Mouse (Mus musculus) naive thymus-derived CD4-positive, alpha-beta T cell, adult 2 months (primary cell): ENCODE data around the gene Ctdsp2.

ENCODE experiments used
- DNase-seq: peaks from one replicate; pipeline ENCODE4 v3.0.0-alpha.2; 2011; ENCODE audit warnings: low read depth

Ctdsp2 gene

DNA sequence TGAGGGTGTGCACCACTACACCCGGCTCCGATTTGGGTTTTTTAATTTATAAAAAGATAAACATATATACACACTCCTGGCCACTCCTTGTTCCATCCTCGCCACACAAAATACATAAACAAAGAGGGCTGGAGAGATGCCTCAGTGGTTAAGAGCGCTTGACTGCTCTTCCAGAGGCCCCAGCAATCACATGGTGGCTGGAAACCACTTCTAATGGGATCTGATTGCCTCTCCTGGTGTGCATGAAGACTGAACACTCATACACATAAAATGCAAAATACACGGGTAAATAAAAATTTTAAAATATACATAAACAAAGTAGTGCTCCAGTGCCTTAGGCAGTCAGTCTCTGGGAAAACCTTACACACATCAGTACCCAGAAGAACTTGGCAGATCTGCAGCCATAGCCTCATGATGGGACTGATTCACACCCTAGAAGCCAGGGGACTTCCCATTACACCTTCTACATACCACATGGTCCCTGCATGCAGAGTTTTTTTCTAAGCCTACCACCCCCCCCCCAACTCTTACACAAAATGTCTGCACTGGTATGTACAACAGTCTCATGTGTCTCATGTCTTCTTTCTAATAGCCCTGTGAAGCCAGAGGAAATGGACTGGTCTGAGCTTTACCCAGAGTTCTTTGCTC, 64.1 kb downstream of the Ctdsp2 start:
- DNase-seq = no peak

GRCm38 (mm10) chr10:127043187-127043586, 64.7 kb downstream of the Ctdsp2 start:
- no peak for DNase-seq

DNA sequence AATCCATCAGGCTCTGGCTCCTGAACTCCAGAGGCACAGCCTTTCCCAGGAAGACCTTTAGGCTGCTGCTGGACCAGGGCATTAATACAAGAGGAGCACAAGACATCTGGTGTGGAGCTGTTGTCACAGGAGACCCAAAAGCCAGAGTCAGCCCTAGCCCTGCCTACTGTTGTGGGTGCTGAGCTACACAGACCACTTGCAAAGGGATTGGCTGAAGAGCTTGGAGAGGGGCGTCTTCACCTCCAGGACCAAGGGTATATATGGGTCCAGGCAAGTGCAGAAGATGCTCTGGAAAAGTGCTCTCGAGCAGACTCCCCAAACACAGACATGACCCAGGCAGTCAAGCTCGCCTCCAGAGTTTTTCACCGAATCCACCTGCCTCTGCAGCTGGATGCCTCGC, 69.4 kb downstream of the Ctdsp2 start, which contains the start of gene Cyp27b1:
Gene Cyp27b1, plus strand, starts transcription at position 297 of the 400 bp plus-strand sequence.
- no peak for DNase-seq

DNA sequence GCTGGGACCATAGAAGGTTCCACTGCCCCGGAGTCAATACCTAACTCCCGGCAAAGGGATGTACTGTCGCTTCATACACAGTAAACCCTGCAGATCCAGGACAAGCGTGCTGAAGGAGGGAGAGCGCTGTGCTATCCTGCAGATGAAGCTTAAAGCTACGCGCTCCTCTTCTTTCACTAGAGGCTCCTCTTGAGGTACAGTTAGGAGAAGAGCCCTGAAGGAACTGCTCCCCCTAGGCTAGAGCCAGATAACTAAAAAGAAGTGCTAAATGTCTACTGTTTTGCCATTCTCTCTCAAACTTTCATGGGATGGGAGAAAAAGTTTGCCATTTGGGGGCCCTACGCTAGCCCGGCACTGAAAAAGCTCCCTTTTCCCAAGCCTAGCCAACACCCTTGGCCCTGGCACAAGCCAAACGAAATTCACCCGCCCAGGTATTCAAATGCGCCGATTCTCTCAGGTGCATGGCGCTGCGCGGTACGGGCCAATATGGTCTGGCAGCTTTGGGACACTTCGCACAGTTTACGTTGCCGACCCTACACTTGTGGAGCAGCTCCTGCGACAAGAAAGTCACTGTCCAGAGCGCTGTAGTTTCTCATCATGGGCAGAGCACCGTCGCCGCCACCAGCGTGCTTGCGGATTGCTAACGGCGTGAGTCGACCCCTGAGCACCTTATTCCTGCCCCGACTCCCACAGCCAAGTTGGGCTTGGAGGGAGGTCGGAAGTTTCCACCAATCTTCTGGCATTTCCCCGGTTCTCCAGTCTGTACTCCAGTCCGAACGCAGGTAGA, 70.3 kb downstream of the Ctdsp2 start:
- DNase-seq = no peak
